Mouse (Mus musculus): ENCODE data around the gene Cstf3.
"Not testable (repeated sequence)": the region's sequence is repeated elsewhere in the genome, so short reads cannot be mapped to it uniquely, and the experiment has no call there.

Cstf3 gene

GRCm38 (mm10) chr2:104590068-104590828 is at the start of gene Cstf3:
Gene Cstf3 (plus strand): TSS chr2:104590523.
- DNase-seq (ENCODE audit: low read depth, low spot score): peak; percentile 100

- not testable (repeated sequence) for DNase-seq (ENCODE audit: low read depth, low spot score)
Observed at GRCm38 (mm10) chr2:104556711-104557110, 33.6 kb upstream of the Cstf3 start.

- DNase-seq (ENCODE audit: low read depth, low spot score): no peak
Observed at GRCm38 (mm10) chr2:104557722-104558121, 32.6 kb upstream of the Cstf3 start.

- no peak for DNase-seq (ENCODE audit: low read depth, low spot score)
Observed at GRCm38 (mm10) chr2:104558326-104558725, 32.0 kb upstream of the Cstf3 start.

GRCm38 (mm10) chr2:104558938-104559337 is 31.4 kb upstream of the Cstf3 start:
- peak; percentile 13 for DNase-seq (ENCODE audit: low read depth, low spot score)

GRCm38 (mm10) chr2:104559591-104560380 is 30.5 kb upstream of the Cstf3 start:
- no peak for DNase-seq (ENCODE audit: low read depth, low spot score)

- no peak for DNase-seq (ENCODE audit: low read depth, low spot score)
Observed at GRCm38 (mm10) chr2:104561386-104561785, 28.9 kb upstream of the Cstf3 start.

GRCm38 (mm10) chr2:104561986-104562532 is 28.3 kb upstream of the Cstf3 start:
- no peak for DNase-seq (ENCODE audit: low read depth, low spot score)

GRCm38 (mm10) chr2:104572066-104572465 is 18.3 kb upstream of the Cstf3 start:
- DNase-seq (ENCODE audit: low read depth, low spot score): no peak

- DNase-seq (ENCODE audit: low read depth, low spot score): no peak
Observed at GRCm38 (mm10) chr2:104576216-104576615, 14.1 kb upstream of the Cstf3 start.

GRCm38 (mm10) chr2:104578021-104578420 is 12.3 kb upstream of the Cstf3 start:
- DNase-seq (ENCODE audit: low read depth, low spot score): no peak

GRCm38 (mm10) chr2:104578836-104579604 is 11.3 kb upstream of the Cstf3 start:
- no peak for DNase-seq (ENCODE audit: low read depth, low spot score)

- no peak for DNase-seq (ENCODE audit: low read depth, low spot score)
Observed at GRCm38 (mm10) chr2:104579784-104580446, 10.4 kb upstream of the Cstf3 start.

GRCm38 (mm10) chr2:104581281-104581879 is 8.9 kb upstream of the Cstf3 start:
- DNase-seq (ENCODE audit: low read depth, low spot score): no peak

GRCm38 (mm10) chr2:104583032-104583431 is 7.3 kb upstream of the Cstf3 start:
- no peak for DNase-seq (ENCODE audit: low read depth, low spot score)

- DNase-seq (ENCODE audit: low read depth, low spot score): no peak
Observed at GRCm38 (mm10) chr2:104584226-104584625, 6.1 kb upstream of the Cstf3 start.

- no peak for DNase-seq (ENCODE audit: low read depth, low spot score)
Observed at GRCm38 (mm10) chr2:104585645-104586044, 4.7 kb upstream of the Cstf3 start.

- DNase-seq (ENCODE audit: low read depth, low spot score): no peak
Observed at GRCm38 (mm10) chr2:104588552-104588951, 1.8 kb upstream of the Cstf3 start.

GRCm38 (mm10) chr2:104590829-104591117 is 450 bp downstream of the Cstf3 start:
- DNase-seq (ENCODE audit: low read depth, low spot score): no peak

GRCm38 (mm10) chr2:104591141-104591540 is 818 bp downstream of the Cstf3 start:
- DNase-seq (ENCODE audit: low read depth, low spot score): no peak

- DNase-seq (ENCODE audit: low read depth, low spot score): no peak
Observed at GRCm38 (mm10) chr2:104595063-104595462, 4.7 kb downstream of the Cstf3 start.
